Mouse (Mus musculus) kidney, postnatal 0 days (tissue): Measurements from ENCODE around the gene Tmem95. TPM values are rescaled to one million over a fixed set of nuclear protein-coding genes. Genes with fewer than 3 reads are reported as not detected.

ENCODE experiments used
- ATAC-seq: fragments of 200-750 bp; cut with Nextera tagmentation; replicated peaks from 2 replicates; pipeline ENCODE4 v1.8.0; 2017; ENCODE audit warnings: low read depth, moderate number of reproducible peaks, moderate TSS enrichment, moderate library complexity; ENCODE audit not compliant: low FRiP score
- DNase-seq: peaks from one replicate; pipeline ENCODE4 v3.0.0-alpha.2; 2016; ENCODE audit warnings: low spot score
- H3K27ac ChIP-seq: fragments of 300-500 bp; sonication (generic); 2 replicates; pipeline ENCODE4 v1.5.1; 2014; ENCODE audit warnings: mild to moderate bottlenecking
- H3K27me3 ChIP-seq: fragments of 300-500 bp; sonication (generic); 2 replicates; pipeline ENCODE4 v1.6.1; 2014; ENCODE audit warnings: low read length, mixed read lengths; ENCODE audit not compliant: insufficient read depth
- H3K36me3 ChIP-seq: fragments of 300-500 bp; sonication (generic); 2 replicates; pipeline ENCODE4 v1.6.1; 2014; ENCODE audit warnings: low read length, mixed read lengths; ENCODE audit not compliant: insufficient read depth
- H3K4me1 ChIP-seq: fragments of 300-500 bp; sonication (generic); replicated peaks from 2 replicates; pipeline ENCODE4 v1.6.1; 2014; ENCODE audit warnings: antibody characterized with exemption, low read length, mixed read lengths; ENCODE audit not compliant: insufficient read depth
- H3K4me2 ChIP-seq: fragments of 300-500 bp; sonication (generic); 2 replicates; pipeline ENCODE4 v1.6.1; 2014; ENCODE audit warnings: mild to moderate bottlenecking, low read length, moderate library complexity, mixed read lengths
- H3K4me3 ChIP-seq: fragments of 300-500 bp; sonication (generic); replicated peaks from 2 replicates; pipeline ENCODE4 v1.5.1; 2014; ENCODE audit warnings: low read depth, low read length
- H3K9ac ChIP-seq: fragments of 300-500 bp; sonication (generic); 2 replicates; pipeline ENCODE4 v1.6.1; 2014; ENCODE audit warnings: low read depth, low read length
- H3K9me3 ChIP-seq: fragments of 300-500 bp; sonication (generic); replicated peaks from 2 replicates; pipeline ENCODE4 v1.6.1; 2016; ENCODE audit warnings: low read length, inconsistent platforms, mixed read lengths
- CTCF ChIP-seq: IDR thresholded peaks from 2 replicates; pipeline ENCODE4 v1.5.1; 2016; ENCODE audit warnings: antibody characterized with exemption, low read depth, mild to moderate bottlenecking, moderate library complexity
- whole genome bisulfite sequencing: fragments of 180-500 bp; shearing (Covaris S2); extraction: QIAGEN DNeasy Blood & Tissue Kit; methylation state at CpG from one replicate; pipeline ENCODE4 v1.1.7; 2014; 5-methylcytosine and 5-hydroxymethylcytosine counted together
- polyA plus RNA-seq: library from polyadenylated mRNA; unstranded; fragments of >200 nt; fragmentation: Nextera tagmentation; extraction: Ambion mirVana; gene quantifications from 2 replicates; pipeline ENCODE4 v1.2.1, GENCODE M21; 2015

Tmem95 gene
- polyA plus RNA-seq, result not detected in 2 replicates

DNA sequence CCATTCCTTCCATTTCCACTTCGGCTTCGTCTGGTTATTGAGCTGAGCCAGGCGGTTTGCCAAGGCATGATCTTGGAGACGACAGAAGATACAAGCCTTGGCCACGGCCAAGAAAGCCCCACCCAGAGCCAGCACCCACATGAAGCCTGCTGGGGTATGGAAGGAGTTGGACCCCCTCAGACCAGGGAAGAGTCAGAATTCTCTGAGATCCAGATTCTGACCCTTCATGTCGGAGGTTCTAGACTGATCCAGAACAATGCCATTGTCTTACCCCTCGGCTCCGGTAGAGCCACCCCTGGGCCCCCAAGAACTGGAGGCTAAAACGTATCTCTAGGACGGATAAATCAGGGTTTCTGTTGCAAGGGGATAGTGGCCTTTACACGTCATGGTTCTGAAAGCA lies at the start of gene Tmem95:
Gene Tmem95 (minus strand): TSS at position 141 of the 400 bp plus-strand sequence.
- no peak for TF ChIP-seq CTCF
- H3K4me2 ChIP-seq, result peak within 1 kb of the TSS; percentile 82
- H3K27ac ChIP-seq, result 0 out of 2 replicates have a peak within 1 kb of the TSS, but pooled peaks have one; percentile 25
- DNase-seq, result no peak
- H3K4me1 ChIP-seq, result peaks cover 27% of the 10 kb centered on the region
- no peaks in the 10 kb centered on the region for H3K27me3 ChIP-seq
- 84% methylated on average over 11 of the region's 11 CpGs for WGBS
- ATAC-seq, result no peak
- no peak within 1 kb of the TSS for H3K4me3 ChIP-seq
- H3K9me3 ChIP-seq, result no peaks in the 10 kb centered on the region
- no peaks in the 10 kb centered on the region for H3K36me3 ChIP-seq
- no peak within 1 kb of the TSS for H3K9ac ChIP-seq

DNA sequence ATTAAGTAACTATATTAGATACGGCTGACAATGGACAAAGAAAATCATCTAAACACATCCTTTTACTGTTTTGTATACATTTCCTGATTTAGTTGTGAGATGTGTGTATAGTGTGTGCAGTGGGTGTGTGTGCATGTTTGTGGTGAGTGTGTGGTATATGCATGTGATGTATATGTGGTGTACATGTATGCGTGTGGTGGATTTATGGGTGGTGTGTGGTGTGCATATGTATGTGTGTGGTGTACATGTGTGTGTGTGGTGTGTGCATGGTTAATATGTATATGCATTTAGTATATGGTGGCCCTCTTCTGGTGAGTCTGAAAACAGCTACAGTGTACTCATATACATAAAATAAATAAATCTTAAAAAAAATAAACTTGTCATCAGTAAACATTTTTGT lies 49.7 kb upstream of the Tmem95 start:
- H3K9ac ChIP-seq, result no peak overlapping the region
- H3K9me3 ChIP-seq, result no peaks in the 10 kb centered on the region
- no peaks in the 10 kb centered on the region for H3K4me1 ChIP-seq
- H3K27me3 ChIP-seq, result no peaks in the 10 kb centered on the region
- H3K27ac ChIP-seq, result no peak overlapping the region
- TF ChIP-seq CTCF, result 0 out of 2 replicates have a peak, but pooled peaks have one; percentile 13
- H3K4me2 ChIP-seq, result no peak overlapping the region
- H3K36me3 ChIP-seq, result no peaks in the 10 kb centered on the region
- 97% methylated on average over 2 of the region's 2 CpGs for WGBS
- ATAC-seq (no peak), DNase-seq (no peak)
- H3K4me3 ChIP-seq, result no peak overlapping the region

DNA sequence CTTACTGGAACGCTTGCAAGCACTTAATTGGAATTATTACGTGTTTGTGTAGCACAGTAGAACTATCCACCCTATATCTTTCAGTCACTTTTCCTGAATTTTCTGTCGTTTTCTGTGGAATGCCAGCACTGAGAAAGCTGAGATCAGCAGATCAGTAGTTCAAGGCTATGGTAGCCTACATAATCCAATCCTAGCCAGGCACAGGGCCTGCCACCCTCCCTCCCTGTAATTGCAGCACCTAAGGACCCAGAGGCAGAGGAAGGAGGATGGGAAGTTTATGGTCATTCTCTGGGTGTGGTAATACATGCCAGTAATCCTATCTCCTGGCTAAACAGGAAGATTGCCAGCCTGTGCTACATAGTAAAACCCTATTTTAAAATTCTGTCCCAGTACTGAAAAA lies 45.0 kb upstream of the Tmem95 start:
- 57% methylated on average over 3 of the region's 3 CpGs for WGBS
- Histone ChIP-seq H3K4me2 (no peak overlapping the region), H3K9ac (no peak overlapping the region)

DNA sequence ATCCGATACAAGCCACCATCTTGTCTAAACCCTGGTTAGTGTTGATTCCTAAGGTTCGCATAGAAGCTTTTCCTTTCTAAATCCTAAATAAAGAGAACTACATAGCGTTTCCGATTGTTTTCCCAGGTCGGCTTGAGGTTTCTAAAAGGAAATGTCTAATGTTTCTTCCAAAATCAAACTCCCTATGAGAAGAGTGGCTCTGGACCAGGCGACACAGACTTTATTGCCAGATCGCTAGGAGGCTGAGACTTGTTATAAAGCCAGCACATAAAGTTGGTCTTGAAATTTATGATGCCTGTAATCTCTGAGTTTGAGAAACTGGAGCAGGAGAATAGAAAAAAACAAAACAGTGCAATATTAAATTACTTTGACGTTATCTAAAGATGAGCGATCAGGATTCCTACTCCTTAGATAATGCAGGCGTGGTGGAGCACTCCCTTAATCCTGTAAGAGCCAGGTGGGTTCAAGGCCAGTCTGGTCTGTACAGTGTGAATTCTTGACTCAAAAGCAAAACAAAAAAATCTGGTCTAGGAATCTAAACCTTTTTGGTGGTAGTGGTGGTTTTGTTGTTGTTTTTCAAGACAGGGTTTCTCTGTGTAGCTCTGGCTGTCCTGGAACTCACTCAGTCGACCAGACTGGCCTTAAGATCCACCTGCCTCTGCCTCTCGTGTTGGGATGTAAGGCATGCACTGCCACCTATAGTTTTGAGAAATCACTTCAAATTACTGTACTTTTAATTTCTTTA lies 44.4 kb upstream of the Tmem95 start:
- Histone ChIP-seq H3K9me3 (no peaks in the 10 kb centered on the region), H3K4me2 (peak overlapping the region; percentile 64), H3K36me3 (peaks cover 17% of the 10 kb centered on the region), H3K4me3 (peak overlapping the region; percentile 47), H3K27me3 (no peaks in the 10 kb centered on the region), H3K27ac (peak overlapping the region; percentile 95), H3K9ac (peak overlapping the region; percentile 66), H3K4me1 (peaks cover 11% of the 10 kb centered on the region)
- ATAC-seq, result no peak
- DNase-seq, result peak; percentile 71
- TF ChIP-seq CTCF, result peak; percentile 44
- 2% methylated on average over 12 of the region's 12 CpGs for WGBS

More for the DNA sequence above, 45.0 kb upstream of the Tmem95 start:
- no peak for TF ChIP-seq CTCF
- Histone ChIP-seq H3K36me3 (peaks cover 11% of the 10 kb centered on the region; the same call in 1 of the 2 replicates), H3K27me3 (no peaks in the 10 kb centered on the region), H3K4me1 (peaks cover 11% of the 10 kb centered on the region), H3K27ac (peak overlapping the region; percentile 95), H3K9me3 (no peaks in the 10 kb centered on the region), H3K4me3 (no peak overlapping the region)
- DNase-seq, result no peak
- ATAC-seq, result no peak

DNA sequence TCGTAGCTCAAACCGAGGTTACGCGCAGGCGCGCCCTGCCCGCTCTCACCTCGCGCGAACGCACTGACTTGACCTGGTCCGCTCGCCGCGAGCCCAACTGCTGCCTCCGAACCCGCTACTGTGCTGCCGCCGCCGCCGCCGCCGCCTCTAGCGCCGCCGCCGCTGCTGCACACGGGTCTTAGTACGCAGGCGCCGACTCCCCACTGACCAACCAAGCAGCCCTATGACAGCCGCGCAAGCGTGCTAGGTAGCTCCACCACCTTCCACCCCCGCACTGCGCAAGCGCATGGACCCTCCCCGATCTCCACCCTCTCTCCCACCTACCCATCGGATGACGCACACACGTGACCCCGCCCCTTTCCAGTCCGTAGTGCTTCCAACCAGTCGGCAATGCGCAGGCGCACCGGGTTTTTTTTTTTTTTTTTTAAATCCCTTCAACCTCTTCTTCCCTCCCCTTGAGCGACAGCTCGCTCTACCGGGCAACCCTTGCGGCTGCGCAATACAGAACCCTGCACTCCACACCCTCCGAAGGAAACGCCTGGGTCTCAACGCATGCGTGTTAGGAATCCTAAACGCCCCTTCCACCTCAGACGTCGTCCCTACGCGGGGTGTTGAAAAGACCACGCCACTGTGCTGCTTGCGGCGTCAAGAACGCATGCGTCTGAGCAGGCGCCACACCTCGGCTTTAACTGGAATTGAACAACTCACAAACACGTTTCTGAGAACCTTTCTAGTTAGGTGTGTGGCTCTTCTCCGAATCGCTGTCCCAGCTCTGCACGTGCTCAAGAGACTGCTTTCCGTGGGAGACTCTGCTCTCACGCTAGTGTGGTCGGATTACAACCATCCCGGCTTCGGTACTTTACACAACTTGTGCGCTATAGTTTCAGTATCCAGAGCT lies 43.5 kb upstream of the Tmem95 start, which contains the start of gene Eif5a:
Gene Eif5a (minus strand): TSS at position 845 of the 898 bp plus-strand sequence.
- peak within 1 kb of the TSS; percentile 98 for H3K9ac ChIP-seq
- TF ChIP-seq CTCF, result peak; percentile 71
- peaks cover 22% of the 10 kb centered on the region for H3K36me3 ChIP-seq
- under 1% methylated on average over 75 of the region's 78 CpGs for WGBS
- H3K4me2 ChIP-seq, result peak within 1 kb of the TSS; percentile 71
- H3K9me3 ChIP-seq, result no peaks in the 10 kb centered on the region
- DNase-seq, result peak; percentile 100
- peak within 1 kb of the TSS; percentile 96 for H3K27ac ChIP-seq
- H3K4me3 ChIP-seq, result peak within 1 kb of the TSS; percentile 92
- peaks cover 11% of the 10 kb centered on the region for H3K4me1 ChIP-seq
- peak; percentile 93 for ATAC-seq
- no peaks in the 10 kb centered on the region for H3K27me3 ChIP-seq
